Mouse (Mus musculus) limb, embryonic 14.5 days (tissue): Measurements from ENCODE around the gene H1foo. TPM values are rescaled to one million over a fixed set of nuclear protein-coding genes. Genes with fewer than 3 reads are reported as not detected.
A peak's percentile ranks its signal among the peaks of the same experiment; 100 is the strongest.

ENCODE experiments used
- ATAC-seq: fragments of 200-750 bp; cut with Nextera tagmentation; 2 replicates; pipeline ENCODE4 v1.8.0; 2017; ENCODE audit warnings: low read depth, moderate number of reproducible peaks, moderate TSS enrichment; ENCODE audit not compliant: low FRiP score
- DNase-seq: peaks from one replicate; pipeline ENCODE4 v3.0.0-alpha.2; 2015; ENCODE audit warnings: low spot score
- H3K27ac ChIP-seq: fragments of 300-500 bp; sonication (generic); replicated peaks from 2 replicates; pipeline ENCODE4 v1.5.1; 2014; ENCODE audit warnings: low read depth, mild to moderate bottlenecking, low read length, moderate library complexity, mixed read lengths
- H3K27me3 ChIP-seq: fragments of 300-500 bp; sonication (generic); 2 replicates; pipeline ENCODE4 v1.6.1; 2014; ENCODE audit warnings: low read length, mixed read lengths; ENCODE audit not compliant: control insufficient read depth, insufficient read depth
- H3K36me3 ChIP-seq: fragments of 300-500 bp; sonication (generic); 2 replicates; pipeline ENCODE4 v1.6.1; 2014; ENCODE audit warnings: mild to moderate bottlenecking, low read length, moderate library complexity, mixed read lengths; ENCODE audit not compliant: control insufficient read depth, insufficient read depth
- H3K4me1 ChIP-seq: fragments of 300-500 bp; sonication (generic); 2 replicates; pipeline ENCODE4 v1.6.1; 2014; ENCODE audit warnings: antibody characterized with exemption, low read length, mixed read lengths; ENCODE audit not compliant: control insufficient read depth, insufficient read depth
- H3K4me2 ChIP-seq: fragments of 300-500 bp; sonication (generic); replicated peaks from 2 replicates; pipeline ENCODE4 v1.6.1; 2014; ENCODE audit warnings: low read depth, mild to moderate bottlenecking, low read length, moderate library complexity; ENCODE audit not compliant: severe bottlenecking
- H3K4me3 ChIP-seq: fragments of 300-500 bp; sonication (generic); replicated peaks from 2 replicates; pipeline ENCODE4 v1.5.1; 2014; ENCODE audit warnings: low read length
- H3K9ac ChIP-seq: fragments of 300-500 bp; sonication (generic); 2 replicates; pipeline ENCODE4 v1.6.1; 2014; ENCODE audit warnings: mild to moderate bottlenecking, low read depth, low read length, moderate library complexity; ENCODE audit not compliant: severe bottlenecking
- H3K9me3 ChIP-seq: fragments of 300-500 bp; sonication (generic); 2 replicates; pipeline ENCODE4 v1.6.1; 2016; ENCODE audit warnings: low read length; ENCODE audit not compliant: control insufficient read depth
- POLR2A ChIP-seq: fragments of 200-500 bp; IDR thresholded peaks from 2 replicates; pipeline ENCODE4 v1.8.0; 2012; ENCODE audit warnings: inconsistent platforms, mild to moderate bottlenecking, moderate library complexity, borderline replicate concordance; ENCODE audit not compliant: insufficient read depth, insufficient read length; ENCODE audit errors: extremely low read depth
- WGBS: fragments of 180-500 bp; shearing (Covaris S2); extraction: QIAGEN DNeasy Blood & Tissue Kit; methylation state at CpG from one replicate; pipeline ENCODE4 v1.1.7; 2014; 5-methylcytosine and 5-hydroxymethylcytosine counted together
- polyA plus RNA-seq, 2 experiments: library from polyadenylated mRNA; depleted of rRNA in 1 of 2; stranded (reverse) in 1 of 2; unstranded in 1 of 2; fragments of >200 nt; fragmentation: Nextera tagmentation in 1 of 2; extraction: Ambion mirVana in 1 of 2; gene quantifications; 2 replicates each; pipeline versions ENCODE4 v1.2.1 to v1.2.3; 2012 to 2014

The H1foo gene
- polyA plus RNA-seq, 2 experiments = not detected

DNA sequence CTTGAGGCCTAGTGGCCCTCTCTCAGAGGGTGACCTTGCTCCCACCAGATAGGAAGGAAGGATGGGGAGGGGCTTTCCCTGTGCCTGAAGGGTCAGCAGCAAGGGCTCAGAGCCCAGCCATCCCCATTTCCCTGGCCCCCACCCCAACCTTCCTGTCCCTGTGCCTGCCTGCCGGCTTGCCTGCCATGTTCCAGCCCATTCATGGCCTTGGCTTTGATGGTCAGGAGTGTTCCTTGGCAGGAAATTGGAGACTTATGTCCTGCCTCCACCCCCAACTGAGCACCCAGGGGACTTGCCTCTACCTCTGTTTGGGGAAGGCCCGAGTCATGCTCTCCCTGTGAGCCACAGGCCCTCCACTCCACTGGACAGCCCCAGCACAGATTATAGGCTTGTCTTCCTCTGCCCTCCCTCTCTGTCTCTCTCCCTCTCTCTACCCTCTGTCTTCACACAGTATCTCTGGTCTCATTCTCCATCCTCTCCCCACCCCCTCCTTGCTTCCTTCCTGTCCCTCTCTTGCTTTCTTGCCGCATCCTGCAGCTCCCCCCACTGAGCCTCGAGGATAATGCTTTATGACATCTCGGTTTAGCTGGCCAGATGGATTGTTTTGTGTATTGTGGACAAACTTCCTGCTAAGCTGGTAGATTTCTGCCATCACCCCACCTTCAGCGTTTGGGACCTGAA is 51.6 kb downstream of the H1foo start:
- TF ChIP-seq POLR2A = no peak
- Histone ChIP-seq H3K9me3 (no peaks in the 10 kb centered on the region), H3K4me1 (peaks cover 28% of the 10 kb centered on the region), H3K36me3 (no peaks in the 10 kb centered on the region), H3K9ac (no peak overlapping the region), H3K27me3 (peaks cover 30% of the 10 kb centered on the region), H3K4me3 (no peak overlapping the region), H3K27ac (no peak overlapping the region; the same call in 1 of the 2 replicates), H3K4me2 (no peak overlapping the region)
- WGBS = 30% methylated on average over 6 of the region's 6 CpGs
- ATAC-seq = no peak
- no peak for DNase-seq

- no peak for DNase-seq
- no peak for TF ChIP-seq POLR2A
- H3K9me3 ChIP-seq = no peaks in the 10 kb centered on the region
- no peak for ATAC-seq
- H3K9ac ChIP-seq = 0 out of 2 replicates have a peak overlapping the region, but pooled peaks have one; percentile 21
- no peak overlapping the region for H3K27ac ChIP-seq
- no peak overlapping the region for H3K4me3 ChIP-seq
- peaks cover 17% of the 10 kb centered on the region for H3K27me3 ChIP-seq
- H3K4me2 ChIP-seq = no peak overlapping the region
- peaks cover 24% of the 10 kb centered on the region for H3K4me1 ChIP-seq
- no peaks in the 10 kb centered on the region for H3K36me3 ChIP-seq
- WGBS = 10% methylated on average over 3 of the region's 3 CpGs
Measured at GRCm38 (mm10) chr6:115997726-115998311, 53.1 kb downstream of the H1foo start.

- Histone ChIP-seq H3K4me3 (no peak overlapping the region), H3K9me3 (no peaks in the 10 kb centered on the region), H3K36me3 (no peaks in the 10 kb centered on the region), H3K4me2 (no peak overlapping the region), H3K9ac (no peak overlapping the region), H3K4me1 (peaks cover 19% of the 10 kb centered on the region), H3K27ac (no peak overlapping the region), H3K27me3 (peaks cover 7% of the 10 kb centered on the region; the same call in 1 of the 2 replicates)
- ATAC-seq (no peak), DNase-seq (no peak)
- 82% methylated on average over 7 of the region's 7 CpGs for WGBS
- no peak for TF ChIP-seq POLR2A
Measured at GRCm38 (mm10) chr6:115998758-115999157, 54.0 kb downstream of the H1foo start.

- Histone ChIP-seq H3K27ac (no peak overlapping the region), H3K4me3 (no peak overlapping the region), H3K4me2 (no peak overlapping the region), H3K36me3 (no peaks in the 10 kb centered on the region), H3K4me1 (peaks cover 17% of the 10 kb centered on the region), H3K27me3 (peaks cover 3% of the 10 kb centered on the region; the same call in 1 of the 2 replicates), H3K9me3 (no peaks in the 10 kb centered on the region), H3K9ac (no peak overlapping the region)
- no peak for TF ChIP-seq POLR2A
- DNase-seq = no peak
- 82% methylated on average over 2 of the region's 2 CpGs for WGBS
- ATAC-seq = no peak
Measured at GRCm38 (mm10) chr6:115999227-115999626, 54.5 kb downstream of the H1foo start.

Other genes starting within 250 kb of the H1foo start
- gene Tmem40, start 182.5 kb upstream of the H1foo start, polyA plus RNA-seq (2012; rRNA removed) = 7.0 and 8.0 TPM in 2 replicates
- 10.0 and 13.1 TPM in 2 replicates for gene Tmem40, start 182.5 kb upstream of the H1foo start, polyA plus RNA-seq (2014; fragmentation: Nextera tagmentation; extraction: Ambion mirVana)
- gene Cand2, start 170.4 kb upstream of the H1foo start, polyA plus RNA-seq (2012; rRNA removed) = 57.7 and 78.8 TPM in 2 replicates
- 39.1 and 42.0 TPM in 2 replicates for gene Cand2, start 170.4 kb upstream of the H1foo start, polyA plus RNA-seq (2014; fragmentation: Nextera tagmentation; extraction: Ambion mirVana)
- 2,190 and 2,685 TPM in 2 replicates for gene Rpl32, start 136.2 kb upstream of the H1foo start, polyA plus RNA-seq (2012; rRNA removed)
- 2,459 and 2,604 TPM in 2 replicates for gene Rpl32, start 136.2 kb upstream of the H1foo start, polyA plus RNA-seq (2014; fragmentation: Nextera tagmentation; extraction: Ambion mirVana)
- 0.58 and 0.70 TPM in 2 replicates for gene Efcab12, start 106.5 kb upstream of the H1foo start, polyA plus RNA-seq (2012; rRNA removed)
- 0.19 and 0.39 TPM in 2 replicates for gene Efcab12, start 106.5 kb upstream of the H1foo start, polyA plus RNA-seq (2014; fragmentation: Nextera tagmentation; extraction: Ambion mirVana)
- gene Mbd4, start 91.6 kb upstream of the H1foo start, polyA plus RNA-seq (2012; rRNA removed) = 16.3 and 18.8 TPM in 2 replicates
- gene Mbd4, start 91.6 kb upstream of the H1foo start, polyA plus RNA-seq (2014; fragmentation: Nextera tagmentation; extraction: Ambion mirVana) = 13.0 and 16.4 TPM in 2 replicates
- gene Ift122, start 91.5 kb upstream of the H1foo start, polyA plus RNA-seq (2012; rRNA removed) = 21.2 and 23.9 TPM in 2 replicates
- gene Ift122, start 91.5 kb upstream of the H1foo start, polyA plus RNA-seq (2014; fragmentation: Nextera tagmentation; extraction: Ambion mirVana) = 17.9 and 18.9 TPM in 2 replicates
- 0.67 and 1.1 TPM in 2 replicates for gene Rho, start 13.2 kb upstream of the H1foo start, polyA plus RNA-seq (2012; rRNA removed)
- gene Rho, start 13.2 kb upstream of the H1foo start, polyA plus RNA-seq (2014; fragmentation: Nextera tagmentation; extraction: Ambion mirVana) = 0.22 TPM in 1 of 2 replicates, not detected in the other
- 61.9 and 74.1 TPM in 2 replicates for gene Plxnd1, start 50.1 kb downstream of the H1foo start, polyA plus RNA-seq (2012; rRNA removed)
- gene Plxnd1, start 50.1 kb downstream of the H1foo start, polyA plus RNA-seq (2014; fragmentation: Nextera tagmentation; extraction: Ambion mirVana) = 39.1 and 50.4 TPM in 2 replicates
- 21.4 and 23.4 TPM in 2 replicates for gene Tmcc1, start 248.5 kb downstream of the H1foo start, polyA plus RNA-seq (2012; rRNA removed)
- gene Tmcc1, start 248.5 kb downstream of the H1foo start, polyA plus RNA-seq (2014; fragmentation: Nextera tagmentation; extraction: Ambion mirVana) = 11.1 and 15.8 TPM in 2 replicates